Mouse (Mus musculus): ENCODE data around the gene Htr1d. TPM values are rescaled to one million over a fixed set of nuclear protein-coding genes. Genes with fewer than 3 reads are reported as not detected.
A peak's percentile ranks its signal among the peaks of the same experiment; 100 is the strongest.

The Htr1d gene
- total RNA-seq, 2 experiments from 2014 or later = 0.39 to 0.41 TPM

DNA sequence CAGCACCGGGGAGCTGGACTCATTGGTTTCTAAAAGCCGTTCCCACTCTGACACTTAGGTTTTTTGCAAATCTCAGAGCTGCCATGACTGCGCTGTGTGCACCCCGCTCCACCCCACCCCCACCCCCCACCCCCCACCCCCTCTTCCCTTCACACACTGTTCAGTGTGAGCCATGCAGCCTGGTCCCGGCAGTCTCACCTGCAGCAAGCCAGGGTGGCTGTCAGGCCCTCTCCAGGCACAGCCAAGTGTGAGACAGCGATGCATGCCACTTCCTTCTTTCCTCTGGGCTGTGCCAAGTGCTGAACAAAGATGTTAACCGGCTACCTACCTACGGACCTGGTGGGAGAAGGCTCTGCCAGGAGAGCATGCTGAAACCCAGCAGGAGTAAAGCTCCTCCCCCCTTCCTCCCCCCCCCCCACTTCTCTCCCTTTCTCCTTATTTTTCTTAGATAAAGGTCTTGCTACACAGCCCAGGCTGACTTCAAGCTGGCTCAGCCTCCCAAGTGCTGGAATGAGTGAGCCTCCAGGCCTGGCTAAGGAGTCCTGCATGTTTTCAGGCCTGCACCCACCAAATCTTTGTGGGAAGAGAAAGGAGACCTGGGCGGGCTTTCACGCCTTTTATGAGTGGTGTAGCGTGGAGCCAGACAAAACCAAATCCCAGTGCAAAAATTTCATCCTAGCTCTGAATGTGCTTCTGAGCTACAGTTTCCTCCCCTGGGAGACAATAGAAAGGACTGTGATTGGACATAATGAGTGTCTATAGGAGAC, 7.5 kb downstream of the Htr1d start:
- no peak overlapping the region for H3K27ac ChIP-seq
- no peak for DNase-seq (ENCODE audit: low spot score in 2 of 2)
- no peak for TF ChIP-seq CTCF (conservative IDR thresholded peaks at IDR 0.05)
- no peak overlapping the region for H3K4me3 ChIP-seq

GRCm38 (mm10) chr4:136431376-136431693, 8.0 kb downstream of the Htr1d start:
- no peak overlapping the region for H3K4me3 ChIP-seq
- peak; percentile 23 to 54 for DNase-seq (ENCODE audit: low spot score in 2 of 2)
- H3K27ac ChIP-seq = no peak overlapping the region
- peak; percentile 83 for TF ChIP-seq CTCF (conservative IDR thresholded peaks at IDR 0.05)

DNA sequence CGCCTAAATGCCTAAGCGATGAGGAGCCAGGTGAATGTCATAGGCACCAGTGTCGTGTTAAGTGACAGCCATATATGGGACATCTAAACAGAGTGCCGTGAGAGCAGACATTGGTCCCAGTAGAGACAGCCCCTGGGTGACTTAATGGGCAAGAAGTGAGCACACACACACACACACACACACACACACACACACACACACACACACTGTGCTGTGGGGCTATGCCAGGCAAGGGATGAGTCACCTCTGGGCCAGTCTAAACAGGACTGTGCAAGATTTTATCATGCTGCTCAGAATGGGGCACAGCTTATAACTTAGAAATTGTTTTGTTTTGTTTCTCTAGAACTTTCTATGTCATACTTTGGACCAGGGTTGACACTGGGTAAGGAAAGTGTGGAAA, 10.7 kb downstream of the Htr1d start:
- Histone ChIP-seq H3K4me3 (no peak overlapping the region), H3K27ac (no peak overlapping the region)
- no peak for TF ChIP-seq CTCF (conservative IDR thresholded peaks at IDR 0.05)
- no peak for DNase-seq (ENCODE audit: low spot score in 2 of 2)

DNA sequence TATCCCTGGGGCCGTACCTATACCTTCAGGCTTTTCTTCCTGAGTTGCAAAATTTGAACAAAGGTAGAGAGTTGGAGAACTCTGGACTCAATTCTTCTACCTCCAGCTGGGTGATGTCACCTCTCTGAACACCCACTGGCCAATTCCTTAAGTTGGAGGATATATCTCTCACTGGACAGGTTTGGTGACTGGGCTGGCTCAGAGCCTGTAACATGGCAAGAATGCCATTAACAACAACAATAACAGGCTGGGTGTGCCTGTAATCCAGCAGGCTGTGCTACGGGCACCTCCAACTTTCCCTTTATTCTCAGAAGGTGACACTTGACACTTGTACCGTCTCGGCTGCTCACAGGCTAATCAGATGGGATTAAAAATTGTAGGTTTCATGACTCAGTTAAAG, 15.8 kb downstream of the Htr1d start:
- no peak for DNase-seq (ENCODE audit: low spot score in 2 of 2)
- Histone ChIP-seq H3K4me3 (no peak overlapping the region), H3K27ac (no peak overlapping the region)
- TF ChIP-seq CTCF (conservative IDR thresholded peaks at IDR 0.05) = no peak

DNA sequence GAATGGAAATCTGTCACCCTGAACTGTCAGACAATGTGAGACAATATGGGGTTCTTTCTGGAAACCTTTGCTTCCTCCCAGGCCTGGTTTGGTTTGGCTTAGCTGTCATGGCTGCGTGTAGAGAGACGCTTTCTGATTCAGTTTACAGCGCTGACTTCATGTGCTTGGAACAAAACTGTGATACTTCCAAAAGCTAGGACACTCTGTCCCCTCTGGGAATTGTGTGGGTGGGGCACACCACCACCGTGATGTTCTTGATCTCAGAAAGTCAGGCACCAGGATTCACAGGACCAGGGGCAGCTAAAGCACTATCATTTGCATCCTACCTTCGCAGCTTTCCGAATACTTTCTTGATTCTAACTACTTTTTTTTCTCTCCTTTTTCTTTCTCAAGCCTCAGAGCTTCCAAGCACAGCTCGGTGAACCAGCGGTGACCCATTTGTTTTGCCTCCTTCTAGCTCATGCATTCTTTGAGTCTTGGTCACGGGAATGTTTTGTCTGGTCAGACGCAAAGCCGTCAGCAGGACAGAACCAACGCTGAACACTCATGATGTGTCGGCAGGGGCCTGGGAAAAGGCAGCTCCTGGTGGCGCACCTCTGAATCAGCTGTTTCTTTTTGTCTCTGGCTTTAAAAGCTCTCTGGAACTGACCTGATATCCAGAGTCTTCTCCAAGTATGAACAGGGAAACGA, 18.2 kb downstream of the Htr1d start:
- no peak for TF ChIP-seq CTCF (conservative IDR thresholded peaks at IDR 0.05)

GRCm38 (mm10) chr4:136444561-136444960, 21.2 kb downstream of the Htr1d start:
- no peak overlapping the region for H3K27ac ChIP-seq
- no peak for TF ChIP-seq CTCF (conservative IDR thresholded peaks at IDR 0.05)
- no peak for DNase-seq (ENCODE audit: low spot score in 2 of 2)
- no peak overlapping the region for H3K4me3 ChIP-seq

More for the DNA sequence above, 18.2 kb downstream of the Htr1d start:
- Histone ChIP-seq H3K4me3 (no peak overlapping the region), H3K27ac (no peak overlapping the region)
- DNase-seq (ENCODE audit: low spot score in 2 of 2) = no peak

DNA sequence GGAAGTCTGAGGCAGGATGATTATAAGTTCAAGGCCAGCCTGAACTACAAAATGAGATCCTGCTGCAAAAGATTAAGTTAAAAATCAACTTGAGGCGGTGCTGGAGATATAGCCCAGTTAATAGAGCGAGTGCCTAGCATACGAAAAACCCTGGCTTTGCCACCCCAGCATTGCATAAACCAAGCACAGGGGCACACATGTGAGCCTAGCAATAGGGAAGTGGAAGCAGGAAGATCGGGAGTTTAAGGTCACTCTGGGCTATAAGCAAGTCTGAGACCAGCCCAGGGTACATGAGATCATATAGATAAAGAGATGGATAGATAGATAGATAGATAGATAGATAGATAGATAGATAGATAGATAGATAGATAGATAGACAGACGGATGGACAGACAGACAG, 26.5 kb downstream of the Htr1d start:
- TF ChIP-seq CTCF (conservative IDR thresholded peaks at IDR 0.05) = no peak
- DNase-seq (ENCODE audit: low spot score in 2 of 2) = no peak
- Histone ChIP-seq H3K4me3 (no peak overlapping the region), H3K27ac (no peak overlapping the region)

DNA sequence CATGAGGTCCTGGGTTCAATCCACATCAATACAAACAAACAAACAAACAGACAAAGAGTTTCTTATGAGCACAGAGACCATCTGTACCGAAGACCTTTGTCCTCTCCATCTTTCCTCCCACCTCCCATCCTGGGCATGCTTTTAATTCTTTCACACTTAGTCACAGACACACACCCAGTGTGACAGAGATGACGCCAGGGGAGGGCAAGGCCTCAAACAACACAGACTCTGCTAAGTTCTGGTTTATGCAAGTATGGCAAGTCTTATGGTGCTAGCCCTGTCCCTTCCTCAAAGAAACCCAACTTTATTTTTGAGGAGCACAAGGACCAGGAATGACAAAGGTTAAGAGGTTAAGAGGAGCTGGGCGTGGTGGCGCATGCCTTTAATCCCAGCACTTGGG, 26.9 kb downstream of the Htr1d start:
- no peak for TF ChIP-seq CTCF (conservative IDR thresholded peaks at IDR 0.05)
- no peak overlapping the region for H3K27ac ChIP-seq
- DNase-seq (ENCODE audit: low spot score in 2 of 2) = no peak
- no peak overlapping the region for H3K4me3 ChIP-seq

GRCm38 (mm10) chr4:136451564-136451963, 28.2 kb downstream of the Htr1d start:
- DNase-seq (ENCODE audit: low spot score in 2 of 2) = no peak
- Histone ChIP-seq H3K27ac (no peak overlapping the region), H3K4me3 (no peak overlapping the region)
- no peak for TF ChIP-seq CTCF (conservative IDR thresholded peaks at IDR 0.05)

- Histone ChIP-seq H3K4me3 (no peak overlapping the region), H3K27ac (no peak overlapping the region)
- no peak for TF ChIP-seq CTCF (conservative IDR thresholded peaks at IDR 0.05)
- no peak for DNase-seq (ENCODE audit: low spot score in 2 of 2)
Measured at GRCm38 (mm10) chr4:136452286-136452685, 29.0 kb downstream of the Htr1d start.

- DNase-seq (ENCODE audit: low spot score in 2 of 2) = no peak
- H3K27ac ChIP-seq = no peak overlapping the region
- TF ChIP-seq CTCF (conservative IDR thresholded peaks at IDR 0.05) = no peak
- H3K4me3 ChIP-seq = no peak overlapping the region
Measured at GRCm38 (mm10) chr4:136452792-136453191, 29.5 kb downstream of the Htr1d start.

GRCm38 (mm10) chr4:136454850-136455260, 31.5 kb downstream of the Htr1d start:
- Histone ChIP-seq H3K27ac (no peak overlapping the region), H3K4me3 (peak overlapping the region; percentile 39)
- peak; percentile 94 for TF ChIP-seq CTCF (conservative IDR thresholded peaks at IDR 0.05)
- peak; percentile 54 to 84 for DNase-seq (ENCODE audit: low spot score in 2 of 2)

DNA sequence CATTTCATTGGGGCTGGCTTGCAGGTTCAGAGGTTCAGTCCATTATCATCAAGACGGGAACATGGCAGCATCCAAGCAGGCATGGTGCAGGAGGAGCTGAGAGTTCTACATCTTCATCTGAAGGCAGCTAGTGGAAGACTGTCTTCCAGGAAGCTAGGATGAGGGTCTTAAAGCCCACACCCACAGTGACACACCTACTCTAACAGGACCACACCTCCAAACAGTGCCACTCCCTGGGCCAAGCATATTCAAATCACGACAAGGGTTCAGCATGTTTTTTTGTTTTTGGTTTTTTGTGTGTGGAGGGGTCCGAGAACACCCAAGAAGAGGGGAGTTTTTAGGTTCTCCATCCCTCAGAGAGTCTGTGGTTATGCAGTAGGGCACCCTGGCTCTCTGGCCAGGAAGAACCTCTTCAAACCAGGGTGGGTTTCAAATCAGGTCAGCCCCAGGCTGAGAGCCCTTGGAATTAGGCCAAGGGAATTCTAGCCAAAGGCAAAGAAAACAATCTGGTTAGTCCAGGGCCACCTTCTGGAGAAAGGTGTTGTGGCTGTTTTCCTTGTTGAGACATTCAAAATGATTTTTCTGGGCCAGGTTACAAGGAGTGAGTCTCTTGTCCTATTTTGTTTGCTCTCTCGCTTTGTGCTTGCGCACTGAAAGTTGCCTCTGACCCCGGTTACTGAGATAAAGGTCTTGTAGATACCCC, 33.3 kb downstream of the Htr1d start:
- no peak overlapping the region for H3K27ac ChIP-seq

More for the DNA sequence above, 33.3 kb downstream of the Htr1d start:
- TF ChIP-seq CTCF (conservative IDR thresholded peaks at IDR 0.05) = no peak
- no peak for DNase-seq (ENCODE audit: low spot score in 2 of 2)
- no peak overlapping the region for H3K4me3 ChIP-seq
